Mouse (Mus musculus) NIH3T3 (cell line): Measurements from ENCODE around the gene Mill1.
A peak's percentile ranks its signal among the peaks of the same experiment; 100 is the strongest.
"Not testable (repeated sequence)": the region's sequence is repeated elsewhere in the genome, so short reads cannot be mapped to it uniquely, and the experiment has no call there.

Experiments used
- DNase-seq: peaks from one replicate; pipeline ENCODE4 v3.0.0-alpha.2; 2012; ENCODE audit warnings: low read depth

Mill1 gene

GRCm38 (mm10) chr7:18245047-18245446 lies at the start of gene Mill1:
TSS of gene Mill1 (plus strand) at chr7:18245347.
- DNase-seq: no peak

GRCm38 (mm10) chr7:18210938-18211337 lies 34.2 kb upstream of the Mill1 start:
- DNase-seq: peak; percentile 68

- DNase-seq: no peak
Measured at GRCm38 (mm10) chr7:18214699-18215098, 30.4 kb upstream of the Mill1 start.

GRCm38 (mm10) chr7:18238561-18238960 lies 6.6 kb upstream of the Mill1 start:
- no peak for DNase-seq

GRCm38 (mm10) chr7:18241217-18241616 lies 3.9 kb upstream of the Mill1 start:
- DNase-seq: no peak

GRCm38 (mm10) chr7:18243959-18244573 lies 1.1 kb upstream of the Mill1 start:
- DNase-seq: not testable (repeated sequence)

GRCm38 (mm10) chr7:18260219-18260618 lies 15.1 kb downstream of the Mill1 start:
- peak; percentile 20 for DNase-seq

GRCm38 (mm10) chr7:18265089-18265488 lies 19.9 kb downstream of the Mill1 start:
- DNase-seq: peak; percentile 43
